Mouse (Mus musculus) lung, postnatal 0 days (tissue): Measurements from ENCODE around the gene Asic2.

Experiments
- CTCF ChIP-seq: IDR thresholded peaks from 2 replicates; pipeline ENCODE4 v1.5.1; 2016; ENCODE audit warnings: antibody characterized with exemption, mild to moderate bottlenecking
- EP300 ChIP-seq: IDR thresholded peaks from 2 replicates; pipeline ENCODE4 v1.6.1; 2016; ENCODE audit warnings: antibody characterized with exemption, mild to moderate bottlenecking, control low read depth

- TF ChIP-seq EP300: no peak
- no peak for TF ChIP-seq CTCF
Observed at GRCm38 (mm10) chr11:81501473-81502246, 466.6 kb downstream of the Asic2 start.
